Mouse (Mus musculus) cerebellum, adult 2 months (tissue): Measurements from ENCODE around the gene Sbf2.
"Not testable (repeated sequence)": the region's sequence is repeated elsewhere in the genome, so short reads cannot be mapped to it uniquely, and the experiment has no call there.

Experiments
- CTCF ChIP-seq: fragments of 200-500 bp; IDR thresholded peaks from 2 replicates; pipeline ENCODE4 v1.5.1; 2011; ENCODE audit warnings: low read depth, mild to moderate bottlenecking, control low read depth, low read length, moderate library complexity, borderline replicate concordance; ENCODE audit not compliant: insufficient read depth
- POLR2A ChIP-seq: fragments of 200-500 bp; IDR thresholded peaks from 2 replicates; pipeline ENCODE4 v1.6.1; 2011; ENCODE audit warnings: low read length, control low read depth, borderline replicate concordance; ENCODE audit not compliant: insufficient read depth

GRCm38 (mm10) chr7:110639958-110640357 lies 25.2 kb upstream of the Sbf2 start:
- not testable (repeated sequence) for TF ChIP-seq POLR2A, CTCF
